Mouse (Mus musculus) inflammation-experienced regulatory T-cells, adult 6 months (primary cell): Measurements from ENCODE around the gene Mrpl21. TPM values are rescaled to one million over a fixed set of nuclear protein-coding genes. Genes with fewer than 3 reads are reported as not detected.

ENCODE experiments used
- ATAC-seq: one replicate; pipeline ENCODE4 v1.8.0; 2017
- polyA plus RNA-seq, 3 experiments: library from polyadenylated mRNA; unstranded; fragments of 100-300 nt; shearing (Covaris generic); gene quantifications; one replicate each; pipeline ENCODE4 v1.2.1; 2017

Mrpl21 gene
- polyA plus RNA-seq, 3 experiments from 2014 or later, result 106 to 127 (median 110) TPM

DNA sequence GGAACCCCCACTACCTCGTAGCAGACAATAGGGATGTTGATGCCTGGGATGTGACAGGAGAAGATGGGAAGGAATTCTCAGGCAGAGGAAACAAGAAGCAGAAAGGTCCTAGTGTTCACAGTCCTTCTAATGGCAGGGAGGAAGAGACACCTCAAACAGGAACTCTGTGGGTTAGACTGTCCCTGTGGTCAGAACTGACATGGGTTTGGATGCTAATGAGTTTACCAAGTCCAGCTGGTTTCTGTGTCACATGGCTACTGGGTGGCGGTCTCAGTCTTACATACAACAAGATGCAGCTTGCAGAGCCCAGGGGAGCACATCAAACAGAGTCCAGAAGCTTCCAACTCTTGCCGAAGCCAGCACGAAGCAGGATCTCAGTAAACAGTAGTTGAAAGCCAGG lies 21.3 kb downstream of the Mrpl21 start:
- ATAC-seq, result no peak

DNA sequence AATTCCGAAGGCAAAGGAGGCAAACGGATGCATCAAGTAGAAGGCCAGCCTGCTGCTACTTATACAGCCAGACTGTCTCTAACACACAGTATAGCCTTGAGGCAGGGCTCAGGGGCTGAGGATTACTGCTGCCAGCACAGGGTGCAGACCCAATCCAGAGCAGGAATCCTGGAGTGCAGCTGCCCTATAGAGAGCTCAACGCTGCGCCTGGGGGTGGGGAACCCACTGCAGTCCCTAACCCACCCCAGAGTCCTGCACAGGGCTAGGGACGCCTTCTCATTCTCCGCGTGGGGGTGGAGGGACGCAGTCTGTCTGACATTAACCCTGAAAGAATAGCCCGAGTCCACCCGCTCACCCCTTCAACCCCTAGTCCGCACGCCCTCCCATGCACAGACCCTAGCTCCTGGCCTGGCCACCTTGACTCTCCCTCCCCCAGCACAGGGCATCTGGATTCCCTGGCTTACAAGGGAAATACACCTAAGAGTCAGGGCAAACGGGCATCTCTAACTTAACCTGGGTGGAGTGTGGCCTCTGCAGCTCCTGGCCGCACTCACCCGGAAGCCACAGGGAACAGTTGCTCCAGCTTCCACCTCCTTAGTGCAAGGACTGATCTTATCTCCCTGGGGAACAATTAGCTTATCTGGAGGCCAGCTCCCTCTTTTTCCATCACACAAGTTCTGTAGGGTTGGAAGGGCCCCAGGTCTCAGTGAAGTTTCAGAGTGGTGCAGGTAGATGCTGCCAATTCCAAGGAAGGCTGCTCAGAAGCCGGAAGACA lies 24.7 kb downstream of the Mrpl21 start:
- no peak for ATAC-seq

DNA sequence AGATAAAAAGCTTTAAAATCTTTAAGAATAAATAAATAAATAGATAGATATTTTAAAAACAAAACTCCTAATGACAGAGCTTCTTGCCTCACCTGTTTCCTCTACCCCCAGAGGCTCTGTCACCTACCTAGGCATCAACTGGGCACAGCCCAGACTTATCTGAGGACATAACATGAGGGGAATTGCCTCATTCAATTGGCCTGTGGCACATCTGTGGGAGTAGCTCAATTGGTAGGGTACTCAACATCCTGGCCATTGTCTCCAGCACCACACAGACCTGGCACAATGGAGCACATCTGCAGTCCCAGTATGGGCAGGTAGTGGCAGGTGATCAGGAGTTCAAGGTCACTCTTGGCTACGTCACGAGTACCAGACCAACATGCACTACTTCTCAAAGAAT lies 36.6 kb downstream of the Mrpl21 start:
- ATAC-seq, result no peak

DNA sequence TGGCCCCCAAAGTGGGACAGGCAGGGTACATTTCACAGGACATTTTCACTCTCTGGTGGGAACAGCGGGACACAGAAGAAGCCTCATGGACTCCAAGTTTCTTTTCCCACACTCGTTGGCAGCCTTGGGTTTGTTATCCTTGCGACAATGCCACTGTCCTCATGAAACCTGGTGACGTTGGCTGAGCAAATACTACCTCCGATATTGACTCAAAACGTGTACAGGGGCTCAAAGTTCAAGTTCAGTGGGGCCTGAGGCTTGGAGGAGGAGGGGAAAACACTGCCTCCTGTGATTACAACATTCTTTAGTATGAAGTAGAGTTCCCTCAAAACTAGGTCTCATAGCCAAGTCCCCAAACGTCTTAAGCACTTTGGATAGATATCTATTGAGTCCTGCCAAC lies 37.4 kb downstream of the Mrpl21 start:
- no peak for ATAC-seq

DNA sequence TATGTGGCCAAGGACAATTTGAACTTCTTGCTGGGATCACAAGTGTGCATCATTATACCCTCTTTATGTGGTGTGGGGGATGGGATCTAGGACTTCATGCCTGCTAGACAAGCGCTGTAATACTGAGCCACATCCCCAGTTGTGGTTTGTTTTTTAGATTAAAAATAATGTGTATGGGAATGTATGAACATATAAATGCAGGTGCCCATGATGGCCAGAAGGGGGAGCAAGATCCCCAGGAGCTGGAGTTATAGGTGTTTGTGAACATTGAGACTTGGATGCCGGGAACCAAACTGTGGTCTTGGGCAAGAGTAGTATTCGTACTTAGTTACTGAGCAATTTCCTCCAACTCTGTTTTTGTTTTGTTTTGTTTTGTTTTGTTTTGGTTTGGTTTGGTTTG lies 38.1 kb downstream of the Mrpl21 start:
- ATAC-seq, result no peak

DNA sequence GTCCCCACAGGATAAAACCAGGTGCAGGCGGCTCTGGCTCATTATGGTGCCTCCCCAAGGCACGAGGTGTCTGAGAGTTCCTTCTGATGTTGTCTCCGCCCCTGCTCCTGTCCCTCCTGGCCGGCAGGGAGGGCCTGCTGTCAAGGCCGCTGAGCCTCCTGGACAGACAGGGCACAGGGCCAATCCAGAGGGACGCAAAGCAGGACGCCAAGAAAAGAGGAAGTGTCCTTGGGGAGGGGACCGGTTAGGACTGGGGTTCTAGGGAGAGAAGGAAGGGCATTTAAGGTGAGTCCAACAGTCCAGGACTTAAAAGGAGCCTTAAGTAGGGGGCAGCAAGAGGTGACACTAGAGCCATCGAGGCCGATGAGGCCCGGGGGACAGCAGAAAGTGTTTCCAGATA lies 38.9 kb downstream of the Mrpl21 start:
- ATAC-seq, result no peak

DNA sequence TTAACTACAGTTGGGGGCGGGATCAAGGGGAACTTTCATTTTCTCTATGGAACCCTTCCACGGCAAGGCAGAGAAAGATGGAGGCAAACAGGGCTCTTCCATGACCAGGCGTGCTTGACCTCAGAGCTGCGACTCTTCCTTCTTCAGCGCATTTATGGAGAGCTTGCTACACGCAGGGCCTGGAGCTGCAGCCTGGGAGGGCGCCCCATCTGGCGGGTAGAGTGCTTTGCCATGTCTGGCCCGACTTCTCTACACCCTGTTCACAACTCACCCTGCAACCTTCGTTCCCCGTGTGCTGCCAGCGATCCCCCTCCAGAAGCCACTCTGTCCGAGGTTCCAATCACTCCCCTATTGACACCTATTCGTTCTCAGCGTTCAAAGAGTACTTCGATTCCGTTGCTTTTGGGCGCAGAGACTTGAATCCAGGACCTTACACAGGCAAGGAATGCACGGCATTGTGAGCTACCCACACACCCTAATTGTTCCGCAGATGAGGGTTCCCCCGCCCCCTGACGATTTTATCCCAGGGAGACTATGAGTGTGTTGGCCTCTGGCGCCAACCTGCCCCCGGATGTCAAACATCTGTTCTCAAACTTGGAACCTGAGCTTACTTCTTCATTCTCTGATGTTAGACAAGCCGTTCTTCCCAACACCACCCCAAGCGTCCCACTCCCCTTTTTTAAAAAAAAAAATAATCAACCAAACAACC lies 39.7 kb downstream of the Mrpl21 start, which contains the start of gene Cpt1a:
TSS of gene Cpt1a (plus strand) at position 74 of the 709 bp plus-strand sequence.
- ATAC-seq, result peak; percentile 39

DNA sequence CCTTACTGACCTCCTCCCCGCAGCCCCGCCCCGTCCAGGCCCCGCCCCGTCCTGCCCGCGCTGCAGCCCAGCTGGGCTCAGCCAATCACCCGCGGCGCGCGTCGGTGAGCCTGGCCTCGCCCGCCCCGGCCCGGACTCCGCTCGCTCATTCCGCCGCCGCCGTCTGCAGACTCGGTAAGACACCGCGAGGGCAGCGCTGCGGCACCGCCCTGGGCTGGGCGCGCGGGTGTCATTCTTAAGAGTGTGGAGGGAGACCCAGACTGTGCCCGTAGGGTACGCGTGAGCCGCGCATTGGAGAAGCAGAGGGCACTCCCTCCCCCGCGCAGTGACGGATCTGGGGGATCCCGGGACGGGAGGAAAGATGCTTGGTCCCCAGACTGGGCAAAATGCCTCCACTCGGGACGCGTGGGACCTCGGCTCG lies 40.5 kb downstream of the Mrpl21 start:
- ATAC-seq, result peak; percentile 57

DNA sequence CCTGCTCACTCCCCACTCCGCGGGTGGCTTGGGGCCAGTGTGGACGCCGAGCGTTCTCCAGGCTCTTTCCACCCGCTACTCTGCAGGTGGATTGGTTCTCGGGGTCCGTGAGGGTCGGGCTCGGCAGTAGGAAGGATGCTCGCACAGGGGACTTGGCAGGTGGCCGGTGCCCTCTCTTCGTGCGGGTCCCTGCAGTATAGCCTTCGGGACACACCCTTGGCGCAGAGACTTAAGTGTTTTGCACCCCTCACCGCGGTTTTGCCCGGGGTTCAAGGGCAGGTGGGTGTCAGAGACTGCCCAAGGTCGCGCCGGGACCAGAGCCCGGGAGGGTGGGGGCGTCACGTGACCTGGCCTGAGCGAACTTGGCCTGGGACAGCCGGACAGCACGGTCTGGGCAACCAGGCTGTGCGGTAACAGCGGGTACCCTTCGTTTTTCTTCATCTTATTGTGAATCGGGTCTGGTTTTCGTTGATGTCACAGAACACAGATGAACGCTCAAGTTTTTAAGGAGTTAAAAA lies 41.1 kb downstream of the Mrpl21 start:
- no peak for ATAC-seq

DNA sequence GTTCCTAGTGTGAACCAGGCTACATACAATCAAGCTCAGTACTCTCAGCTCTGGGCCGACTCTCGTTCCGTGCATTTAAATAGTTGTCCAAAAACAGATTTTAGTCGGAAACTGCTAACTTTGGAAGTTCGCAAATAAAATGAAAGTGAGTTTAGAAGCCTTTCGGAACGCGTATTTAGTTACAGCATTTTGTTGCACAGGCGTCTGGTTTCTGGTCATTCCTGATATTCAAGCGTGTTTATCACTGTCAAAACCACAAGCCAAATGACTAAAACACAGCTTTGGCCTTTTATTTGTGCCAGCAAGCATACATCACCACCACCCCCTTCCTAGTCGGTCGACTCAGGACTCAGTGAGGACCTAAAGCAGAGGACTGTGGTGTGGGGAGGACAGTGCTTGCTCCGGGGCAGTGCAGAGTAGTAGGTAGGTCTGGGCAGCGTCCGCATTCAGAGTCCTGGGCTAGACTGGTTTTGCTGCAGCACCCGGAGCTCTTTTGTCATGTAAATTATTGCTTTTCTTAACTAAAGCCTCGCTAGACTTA lies 41.6 kb downstream of the Mrpl21 start:
- ATAC-seq, result no peak

DNA sequence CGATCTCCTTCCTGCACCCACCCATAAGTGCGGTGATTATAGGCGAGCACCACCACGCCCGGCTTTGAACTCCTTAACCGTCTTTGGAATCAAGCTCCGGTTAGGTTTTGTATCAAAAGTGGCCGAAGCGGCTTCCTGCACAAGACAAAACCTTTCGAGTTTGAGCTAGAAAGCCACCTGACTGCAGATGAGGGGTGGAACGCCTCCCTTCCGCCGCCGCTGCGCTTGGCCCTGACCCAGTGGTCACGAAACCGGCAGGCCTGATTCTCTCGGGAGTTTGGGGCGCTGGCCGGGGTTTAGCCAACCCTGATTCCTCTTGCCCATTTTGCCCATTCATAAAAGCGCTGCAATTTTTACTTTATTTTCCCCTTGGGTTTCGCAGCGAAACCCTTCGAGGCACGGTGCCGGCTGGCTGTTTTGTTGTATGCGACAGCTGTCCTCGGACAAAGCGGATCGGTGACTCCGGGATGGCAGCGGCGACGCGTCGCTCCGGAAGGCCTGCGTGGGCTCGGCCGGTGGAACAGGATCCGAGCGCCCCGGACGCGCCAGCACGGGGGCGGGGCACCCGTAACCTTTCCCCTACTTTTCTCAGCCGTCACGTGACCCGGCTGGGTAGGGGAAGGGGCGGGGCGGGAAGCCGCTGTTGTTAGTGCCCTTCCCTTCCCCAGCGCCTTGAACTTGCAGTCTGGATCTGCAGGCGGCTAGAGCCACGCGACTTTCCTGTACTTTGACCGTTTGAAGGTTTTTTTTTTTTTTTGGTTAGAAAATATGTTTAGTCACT lies 42.4 kb downstream of the Mrpl21 start:
- ATAC-seq, result peak; percentile 58

DNA sequence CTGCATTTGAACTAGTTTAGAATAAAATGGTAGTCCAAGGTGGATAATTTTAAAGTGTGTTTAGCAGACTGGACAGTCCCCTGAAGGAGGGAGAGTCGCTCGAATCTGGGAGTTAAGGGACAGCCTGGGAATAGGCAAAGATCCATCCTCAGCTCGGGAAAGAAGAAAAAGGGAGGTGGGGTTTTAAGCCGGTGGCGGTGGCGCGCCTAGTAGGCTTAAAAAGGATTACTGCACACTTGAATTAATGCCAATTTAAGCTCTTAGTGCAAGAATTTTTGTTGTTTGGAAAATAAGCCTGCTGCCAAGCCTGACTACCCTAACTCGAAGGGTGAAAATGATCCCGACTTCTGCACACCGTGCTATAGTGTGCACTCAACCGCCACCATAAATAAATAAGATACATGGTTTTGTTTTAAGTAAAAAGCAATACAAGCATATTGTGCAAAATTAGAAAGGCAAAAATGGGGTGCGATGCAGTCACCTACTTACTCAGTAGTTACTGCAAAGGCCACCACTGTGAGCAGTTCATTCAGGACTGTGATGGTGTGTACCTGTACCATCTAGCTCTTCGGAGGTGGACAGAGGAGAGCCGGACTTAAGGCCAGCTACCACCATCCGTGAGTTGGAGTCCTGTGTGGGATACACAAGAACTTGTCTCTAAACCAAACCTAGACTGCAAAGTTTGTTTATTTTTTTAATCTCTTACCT lies 43.2 kb downstream of the Mrpl21 start:
- no peak for ATAC-seq

DNA sequence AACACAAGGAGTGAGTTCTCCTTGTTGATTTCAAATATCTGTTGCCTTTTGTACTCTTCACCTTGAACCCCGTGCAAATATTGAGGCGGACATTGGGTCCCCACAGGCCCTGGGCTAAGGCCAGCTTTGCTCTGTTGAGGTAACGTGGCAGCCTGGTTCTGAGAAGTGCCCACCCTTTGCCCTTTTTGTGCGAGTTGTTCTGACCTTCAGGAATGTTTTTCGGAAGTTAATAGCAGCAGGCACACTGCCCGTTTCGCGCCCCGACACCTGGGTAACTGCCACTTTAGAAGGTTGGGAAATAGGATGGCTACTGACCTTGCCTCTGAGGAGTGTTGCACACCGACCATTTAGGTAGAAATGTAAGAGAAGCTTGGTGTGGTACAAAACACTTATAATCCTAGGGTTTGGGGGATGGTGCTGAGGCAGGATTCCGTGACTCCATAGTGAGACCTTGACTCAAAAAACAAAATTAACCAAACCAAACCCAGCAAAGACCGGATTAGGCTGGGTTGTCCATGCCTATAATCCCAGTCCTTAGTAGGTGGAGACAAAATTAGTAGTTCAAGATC lies 43.9 kb downstream of the Mrpl21 start:
- no peak for ATAC-seq

DNA sequence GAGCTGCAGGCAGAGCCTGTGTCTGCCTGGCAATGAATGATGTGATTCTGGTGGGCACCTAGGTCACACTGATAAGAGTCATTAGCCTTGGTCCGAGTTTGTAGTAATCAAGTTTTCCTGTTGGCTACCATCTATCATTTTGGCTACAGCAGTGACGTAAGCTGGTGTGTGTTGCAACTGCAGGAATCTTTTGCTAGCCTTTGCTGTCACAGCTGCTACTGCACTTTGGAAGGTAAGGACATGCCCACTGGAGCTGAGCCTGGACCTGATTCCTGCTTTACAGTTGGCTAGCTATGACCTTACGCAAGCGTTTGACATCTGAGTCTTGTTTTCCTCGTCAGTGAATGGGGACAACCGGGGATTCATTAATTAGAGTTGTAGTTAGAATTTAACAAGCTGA lies 50.5 kb downstream of the Mrpl21 start:
- ATAC-seq, result no peak

DNA sequence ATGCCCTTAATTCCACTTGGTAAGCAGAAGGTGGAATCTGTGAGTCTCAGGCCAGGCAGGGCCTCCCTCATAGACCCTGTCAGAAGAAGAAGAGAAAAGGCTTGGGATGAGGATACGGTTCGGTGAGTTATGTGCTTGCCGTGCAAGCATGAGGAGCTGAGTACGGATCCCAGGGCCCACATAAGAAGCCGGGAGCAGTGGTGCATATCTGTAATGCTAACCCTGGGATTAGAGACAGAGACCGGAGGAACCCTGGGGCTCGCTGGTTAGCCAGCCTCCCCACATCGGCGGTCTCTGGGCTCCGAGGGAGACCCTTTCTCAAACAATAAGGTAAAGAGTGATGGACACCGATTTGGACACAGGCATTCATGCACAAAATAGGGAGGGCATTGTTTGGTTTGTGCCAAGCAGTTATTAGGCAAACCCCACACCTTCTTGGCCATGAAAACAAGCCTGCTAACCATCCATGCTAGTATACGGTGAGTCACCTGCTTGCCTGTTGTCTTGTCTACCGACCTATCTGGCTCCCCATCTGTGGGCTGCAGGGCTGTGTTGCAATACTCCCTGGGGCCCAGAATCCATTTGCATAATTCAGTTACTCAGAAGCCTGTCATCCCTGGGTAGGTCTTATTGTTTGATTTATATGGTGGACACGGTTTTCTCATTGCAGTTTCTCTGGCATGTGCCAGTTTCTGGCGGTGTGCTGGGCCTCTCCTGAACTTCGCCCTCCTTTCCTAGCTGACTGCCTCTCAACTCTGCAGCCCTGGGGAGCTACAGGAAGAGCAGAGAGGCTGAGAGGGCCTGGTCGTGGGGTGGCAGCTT lies 51.2 kb downstream of the Mrpl21 start:
- ATAC-seq, result no peak

DNA sequence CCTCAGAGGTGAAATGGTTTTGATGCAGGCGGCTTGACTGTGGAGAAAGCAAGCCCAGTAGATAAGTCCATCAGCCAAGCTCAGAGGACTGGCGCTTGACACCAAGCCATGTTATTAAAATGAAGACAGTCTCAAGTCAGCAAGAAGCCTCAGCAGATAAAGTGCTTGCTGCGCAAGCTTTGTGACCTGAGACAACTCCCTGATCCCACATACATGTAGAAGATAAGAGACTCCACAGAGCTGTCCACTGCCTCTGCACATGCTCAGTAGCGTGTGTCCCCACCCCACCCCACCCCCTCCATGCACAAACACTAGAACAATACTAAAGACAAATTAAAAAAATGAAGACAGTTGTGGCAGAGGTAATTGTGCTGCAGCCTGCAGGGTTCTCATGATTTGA lies 51.8 kb downstream of the Mrpl21 start:
- no peak for ATAC-seq

DNA sequence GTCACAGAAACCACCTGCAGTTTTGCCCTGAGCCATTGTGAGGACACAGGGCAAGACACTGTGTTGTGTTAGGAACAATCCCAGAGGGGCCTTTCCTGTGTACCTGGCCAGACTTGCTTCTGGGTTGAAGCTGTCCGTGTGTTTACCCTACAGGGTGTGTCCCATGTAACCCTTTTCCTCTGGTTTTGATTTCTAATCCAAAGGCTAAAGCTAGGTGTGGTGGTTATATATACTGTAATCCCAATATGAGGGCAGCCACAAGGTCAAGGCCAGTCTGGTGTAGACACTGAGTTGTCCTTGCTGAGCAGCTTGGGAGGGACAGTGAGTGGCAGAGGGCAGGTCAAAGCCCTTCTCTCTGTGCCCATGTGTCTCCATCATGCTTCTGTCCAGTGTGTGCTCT lies 53.2 kb downstream of the Mrpl21 start:
- ATAC-seq, result no peak

DNA sequence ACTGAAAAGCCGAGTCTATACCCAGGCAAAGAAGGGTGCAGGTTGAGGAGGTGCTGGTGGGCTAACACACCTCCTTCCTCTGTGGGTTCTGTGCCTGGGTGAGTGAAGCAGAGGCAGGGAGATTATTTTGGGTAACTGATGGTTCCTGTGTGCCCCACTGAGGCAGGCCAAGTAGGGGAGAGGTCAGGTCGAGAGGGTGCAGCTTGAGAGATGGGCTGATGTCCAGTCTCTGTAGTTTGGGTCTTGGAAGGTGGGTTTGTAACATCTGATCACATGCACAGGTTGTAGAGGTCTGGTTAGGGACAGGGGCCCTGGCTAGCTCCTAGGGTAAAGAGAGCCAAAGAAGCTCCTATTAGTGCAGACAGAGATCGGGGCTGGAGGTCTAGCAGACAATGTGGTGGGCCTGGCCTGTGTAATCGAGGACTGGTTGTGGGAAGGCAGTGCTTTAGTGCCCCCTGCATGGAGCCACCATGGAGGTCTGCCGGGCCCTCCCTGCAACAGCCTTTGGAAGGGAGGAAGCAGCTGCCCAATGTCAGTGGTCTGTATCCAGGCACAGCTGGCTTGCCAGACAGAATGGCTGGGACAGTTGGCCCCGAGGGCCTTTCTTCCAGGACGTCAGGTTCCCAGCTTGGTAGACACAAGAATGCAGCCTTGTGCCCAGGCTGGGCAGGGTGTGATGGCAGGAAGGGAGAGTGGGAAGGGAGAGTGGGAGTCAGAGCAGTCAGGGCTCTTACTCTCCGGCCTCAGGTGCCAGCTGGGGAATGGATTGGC lies 54.0 kb downstream of the Mrpl21 start:
- ATAC-seq, result no peak

DNA sequence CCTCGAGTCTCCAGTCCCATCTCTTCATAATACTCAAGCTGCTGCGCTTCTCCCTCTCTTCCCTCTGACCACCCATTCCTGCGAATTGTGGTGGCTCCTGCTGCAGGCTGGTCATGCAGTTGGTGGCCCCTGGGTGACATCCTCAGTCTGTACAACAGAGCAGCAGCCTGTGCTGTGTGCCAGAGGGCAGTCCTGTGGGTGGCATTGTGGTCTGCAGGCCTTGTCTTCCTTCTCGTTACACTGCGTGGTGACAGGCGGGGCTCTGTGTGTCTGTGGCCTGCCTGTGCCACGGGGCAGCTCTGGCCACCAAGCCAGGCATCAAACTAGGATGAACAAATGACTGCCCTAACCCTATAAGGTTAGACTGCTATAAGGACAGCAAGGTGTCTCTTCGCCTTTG lies 56.5 kb downstream of the Mrpl21 start:
- ATAC-seq, result no peak

DNA sequence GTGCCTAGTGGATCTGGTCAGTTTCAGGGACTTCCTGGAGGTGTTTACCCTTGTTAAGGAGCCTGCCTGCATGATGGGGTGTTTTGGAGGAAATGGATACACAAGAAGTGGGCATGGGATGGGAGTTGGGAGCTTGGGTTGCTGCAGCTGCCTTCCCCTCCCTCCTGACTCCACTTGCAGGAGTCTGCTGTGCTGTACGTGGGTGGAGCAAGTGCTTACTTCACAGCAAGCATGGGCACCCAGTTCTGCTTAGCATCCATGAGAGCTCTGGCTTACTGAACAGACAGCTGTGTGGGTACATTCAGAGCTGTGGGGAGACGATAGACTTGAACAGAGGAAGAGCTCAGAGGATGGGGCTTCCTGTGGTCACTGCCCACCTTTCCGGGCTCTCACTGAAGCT lies 58.3 kb downstream of the Mrpl21 start:
- no peak for ATAC-seq
